Mouse (Mus musculus): ENCODE measurements around the gene Veph1.
"Not testable (repeated sequence)": the region's sequence is repeated elsewhere in the genome, so short reads cannot be mapped to it uniquely, and the experiment has no call there.

The Veph1 gene

DNA sequence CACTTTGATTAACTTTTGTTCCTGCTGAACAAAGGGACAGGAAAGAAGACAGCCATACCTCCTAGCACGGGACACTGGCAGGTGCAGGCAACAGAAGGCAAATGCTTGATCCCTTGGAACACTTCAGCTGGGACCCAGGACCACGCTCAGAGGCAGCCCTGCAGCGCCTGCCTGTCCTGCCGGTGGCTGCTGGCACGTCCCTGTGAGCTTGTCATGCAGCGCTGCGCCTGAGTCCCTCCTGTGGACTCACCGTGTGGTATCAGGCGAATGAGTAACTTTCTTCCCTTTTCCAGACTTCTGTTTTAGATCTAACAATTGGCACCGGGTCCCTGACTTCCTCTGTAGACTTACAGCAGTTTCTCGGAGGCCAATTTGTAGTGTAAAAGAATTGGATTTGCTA is at the start of gene Veph1:
Gene Veph1, minus strand, starts transcription at position 293 of the 400 bp plus-strand sequence.
- peak; percentile 74 for DNase-seq

DNA sequence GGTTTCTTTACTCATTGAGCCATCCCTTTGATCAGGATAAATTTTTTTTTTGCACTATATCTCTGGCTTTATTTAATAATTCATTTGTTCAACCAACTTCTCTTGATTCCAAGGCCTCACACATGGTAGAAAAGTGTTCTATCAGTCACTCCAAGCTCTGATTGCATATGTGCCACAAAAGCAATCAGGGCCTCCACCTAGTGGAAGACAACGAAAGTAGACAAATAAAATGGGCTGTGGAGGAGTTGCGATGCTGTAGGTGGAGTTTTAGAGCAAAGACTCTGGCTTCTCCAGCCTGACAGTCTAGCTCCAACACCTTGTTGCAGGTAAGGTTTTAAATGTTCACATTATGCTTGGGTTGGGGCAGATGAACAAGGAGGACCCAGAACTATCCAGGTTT is 44.1 kb upstream of the Veph1 start:
- DNase-seq = no peak

DNA sequence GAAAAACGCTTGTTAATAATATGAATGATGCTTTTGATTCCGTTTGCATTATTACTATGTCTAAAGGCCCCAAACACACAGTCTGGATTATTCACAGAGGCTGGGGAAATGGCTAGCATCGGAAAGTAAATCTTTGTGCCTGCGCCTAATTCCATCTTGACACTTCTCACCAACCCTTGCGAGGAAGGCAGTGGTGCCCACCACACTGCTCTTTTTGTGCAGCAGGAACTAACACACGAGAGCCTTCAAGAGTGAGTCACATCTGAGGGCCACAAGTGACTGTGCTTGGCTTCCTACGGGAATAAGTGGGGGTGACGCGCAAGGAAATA is 35.7 kb upstream of the Veph1 start:
- no peak for DNase-seq

DNA sequence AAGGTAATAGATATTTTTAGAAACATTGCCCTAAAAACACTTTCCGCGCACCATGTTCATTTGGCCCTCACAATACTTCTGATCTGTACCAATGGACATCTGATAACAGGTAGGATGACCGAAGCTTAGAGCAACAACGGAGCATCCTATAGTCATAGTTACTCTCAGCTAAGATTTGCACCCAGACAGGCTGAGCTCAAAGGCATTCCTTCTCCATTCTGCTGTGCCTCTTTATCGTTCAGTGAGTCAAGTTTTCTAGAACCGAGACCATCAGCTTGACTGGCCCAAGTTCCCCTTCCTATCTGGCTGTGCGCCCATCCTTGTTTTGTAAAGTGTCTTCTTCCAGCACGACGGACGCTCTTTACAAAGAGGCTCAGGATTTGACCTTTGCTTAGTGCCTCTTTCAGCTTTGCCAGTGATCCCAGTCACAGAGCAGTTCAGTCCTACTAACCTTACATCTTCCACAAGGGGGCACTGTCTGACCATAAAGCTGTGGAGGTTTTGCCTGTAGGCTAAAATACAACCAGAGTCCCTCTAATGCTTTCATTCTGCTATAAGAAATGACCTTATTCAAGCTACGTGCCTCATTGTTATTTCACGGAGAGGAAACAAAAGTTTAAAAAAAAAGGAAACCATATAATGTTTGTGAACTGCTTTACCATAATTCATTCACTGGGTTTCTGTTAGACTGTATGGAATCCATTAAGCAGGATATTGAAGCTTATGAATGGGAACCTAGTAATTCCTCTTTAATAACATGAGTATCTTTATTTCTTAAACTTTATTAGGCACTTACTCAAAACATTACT is 35.2 kb upstream of the Veph1 start:
- DNase-seq = peak; percentile 73

DNA sequence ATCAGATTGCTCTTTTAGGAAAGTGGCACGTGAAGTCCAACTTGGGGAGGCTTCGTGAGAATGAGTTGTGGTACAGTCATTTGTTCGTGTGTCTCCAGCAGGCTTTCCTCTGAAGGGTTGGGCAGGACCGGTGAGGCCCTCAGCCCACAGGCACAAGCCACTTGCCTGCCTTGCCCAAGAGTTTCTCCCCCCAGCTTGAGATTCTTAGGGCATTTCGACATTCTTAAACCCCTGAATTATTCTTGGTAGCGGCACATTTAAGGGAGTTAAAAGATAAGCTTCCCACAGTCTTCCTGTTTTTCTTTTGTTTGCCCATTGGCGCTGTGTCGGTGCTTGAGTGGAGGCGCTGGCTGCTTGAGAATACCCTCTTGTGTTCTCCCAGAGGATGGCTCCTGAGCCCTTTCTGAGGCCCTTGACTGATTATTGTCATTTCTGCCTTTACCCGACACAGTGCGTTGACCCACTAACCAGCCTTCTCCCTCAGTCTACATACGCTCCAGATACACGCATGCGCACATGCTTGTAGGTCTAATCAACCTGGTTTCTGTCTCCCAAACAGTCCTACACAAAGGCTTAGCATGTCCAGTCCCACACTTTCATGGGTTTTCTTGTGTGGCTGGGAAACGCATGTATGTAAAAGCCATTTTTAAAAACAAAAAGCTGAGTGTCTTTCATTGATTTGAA is 34.4 kb upstream of the Veph1 start:
- no peak for DNase-seq

DNA sequence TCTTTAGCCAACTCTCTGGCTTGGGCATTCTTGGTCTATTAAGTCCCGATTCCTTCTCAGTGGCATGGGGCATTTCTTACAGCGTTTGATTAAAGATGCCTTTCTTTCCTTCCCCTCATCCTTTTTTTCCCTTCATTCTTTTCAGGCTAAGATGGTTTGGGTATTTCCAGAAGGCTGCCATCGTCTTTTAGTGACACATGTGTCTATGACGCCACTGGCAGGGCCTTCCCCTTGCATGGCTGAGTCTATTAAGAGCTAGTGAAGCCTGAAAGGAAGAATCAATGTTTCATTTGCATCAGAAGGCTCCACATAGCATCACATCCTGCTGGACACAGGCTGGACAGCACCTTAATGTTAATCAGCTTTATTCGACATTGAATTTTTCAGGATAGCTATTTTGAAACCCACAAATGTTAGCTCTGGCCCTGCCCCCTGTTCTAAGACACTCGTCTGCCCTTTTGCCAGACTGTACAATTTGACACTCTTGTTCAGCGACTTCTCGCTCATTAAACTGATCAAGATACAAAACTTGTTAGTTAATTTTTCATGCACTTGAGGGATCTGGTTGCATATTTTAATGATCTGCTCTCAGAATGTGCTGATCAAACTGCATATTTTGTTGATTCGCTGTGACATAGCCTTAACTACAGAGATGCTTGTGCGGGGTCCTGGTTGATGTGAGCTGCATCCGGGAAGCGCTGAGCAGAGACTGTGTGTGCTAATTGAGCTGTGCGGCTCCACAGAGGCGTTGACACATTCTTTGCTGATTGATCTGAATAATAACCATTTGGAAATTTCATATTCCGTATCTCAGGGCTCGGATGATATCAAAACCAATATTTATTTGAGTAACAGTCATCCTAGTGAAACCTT is 29.6 kb upstream of the Veph1 start:
- no peak for DNase-seq

DNA sequence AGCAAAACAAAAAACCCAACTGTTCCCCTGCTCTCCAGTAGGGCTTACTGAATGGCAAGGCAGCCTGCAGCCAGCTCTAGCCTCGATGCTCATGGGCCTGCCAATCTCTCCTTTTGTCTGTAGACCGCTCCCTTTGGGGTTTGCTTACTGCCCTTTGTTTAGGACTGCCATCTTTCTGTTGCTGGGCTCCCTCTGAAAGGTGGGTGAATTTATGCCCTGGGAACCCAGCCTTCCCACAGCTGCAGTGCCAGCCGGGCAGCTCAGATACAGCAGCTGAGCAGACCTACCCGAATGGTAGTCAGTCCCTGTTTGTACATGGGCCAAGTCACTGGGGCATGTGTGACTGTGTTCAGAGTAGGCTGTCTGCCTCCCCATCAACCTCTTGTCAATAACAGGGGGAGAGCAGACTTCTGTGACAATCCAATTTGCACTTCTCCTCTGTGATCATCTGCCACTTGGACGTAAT is 28.9 kb upstream of the Veph1 start:
- DNase-seq = no peak

DNA sequence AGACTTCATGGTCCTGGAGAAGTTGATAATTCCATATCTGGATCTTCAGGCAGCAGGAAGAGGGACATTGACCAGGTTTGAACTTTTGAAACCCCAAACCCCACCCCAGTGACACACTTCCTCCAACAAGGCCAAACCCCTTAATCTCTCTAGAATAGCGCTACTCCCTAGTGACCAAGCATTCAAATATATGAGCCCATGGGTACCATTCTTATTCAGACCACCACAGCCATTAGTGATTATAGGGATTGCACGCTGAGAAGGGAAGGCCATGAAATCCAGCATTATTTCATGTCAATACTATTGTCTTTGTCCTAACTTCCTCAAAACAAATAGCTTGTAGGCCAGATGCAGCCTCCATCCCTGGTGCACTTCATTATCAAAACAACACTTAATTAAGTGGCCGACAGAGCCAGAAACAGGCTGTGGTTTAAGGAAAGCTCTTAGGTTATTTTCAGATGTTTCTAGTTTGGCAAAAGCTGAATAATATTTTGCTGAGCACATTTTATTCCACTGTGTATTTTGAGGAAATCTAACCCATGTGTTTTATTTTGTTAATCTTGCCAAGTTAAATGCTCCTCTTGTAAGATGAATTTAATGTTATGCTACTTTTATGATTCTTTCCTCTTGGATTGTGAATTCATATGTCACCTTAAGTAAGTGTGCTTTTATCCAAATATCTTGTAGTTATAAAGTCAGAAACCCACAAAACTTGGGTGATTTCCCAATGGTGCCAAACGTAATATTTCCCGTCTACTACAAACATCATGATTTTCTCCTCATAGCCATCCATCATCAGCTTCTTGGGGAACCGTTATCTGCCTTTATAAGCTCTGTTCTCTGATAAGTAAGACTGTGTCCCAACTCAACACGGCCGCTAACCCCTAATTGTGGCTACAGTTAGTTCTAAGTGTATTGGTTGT is 18.4 kb upstream of the Veph1 start:
- no peak for DNase-seq

DNA sequence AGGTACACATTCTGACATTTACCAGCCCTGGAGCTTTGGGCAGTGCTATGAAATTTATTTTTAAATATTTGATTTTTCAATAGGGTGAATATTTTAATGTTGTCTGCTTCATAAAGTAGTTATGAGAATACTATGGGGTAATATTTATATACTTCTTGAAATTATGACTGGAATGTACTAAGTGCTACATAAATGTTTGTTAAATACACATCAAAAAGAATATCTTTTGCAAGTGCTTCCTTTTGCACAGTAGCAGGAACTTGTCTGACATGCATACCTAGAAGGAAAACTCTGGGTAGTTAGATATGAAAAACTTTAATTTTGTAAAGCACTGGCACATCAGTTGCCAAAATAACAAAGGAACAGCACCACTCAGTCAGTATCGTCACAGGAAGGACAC is 13.9 kb upstream of the Veph1 start:
- DNase-seq = no peak

DNA sequence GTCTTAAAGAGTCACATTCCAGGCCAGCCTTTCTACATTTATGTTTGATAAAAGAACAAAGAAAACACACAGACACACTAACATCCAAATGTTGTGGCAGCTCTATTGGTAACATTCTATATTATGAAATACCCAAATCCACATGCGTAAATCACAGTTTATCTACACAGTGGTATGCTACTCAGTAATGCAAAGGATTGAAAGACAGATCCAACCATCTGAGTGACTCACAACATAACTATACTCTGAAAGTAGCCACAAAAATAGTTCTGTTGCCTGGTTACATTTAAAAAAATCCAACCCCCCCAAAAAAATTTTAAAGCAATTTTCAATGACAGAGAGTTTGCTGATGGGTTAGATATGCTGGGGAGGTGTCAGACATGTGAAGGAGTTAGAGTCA is 12.9 kb upstream of the Veph1 start:
- DNase-seq = no peak

DNA sequence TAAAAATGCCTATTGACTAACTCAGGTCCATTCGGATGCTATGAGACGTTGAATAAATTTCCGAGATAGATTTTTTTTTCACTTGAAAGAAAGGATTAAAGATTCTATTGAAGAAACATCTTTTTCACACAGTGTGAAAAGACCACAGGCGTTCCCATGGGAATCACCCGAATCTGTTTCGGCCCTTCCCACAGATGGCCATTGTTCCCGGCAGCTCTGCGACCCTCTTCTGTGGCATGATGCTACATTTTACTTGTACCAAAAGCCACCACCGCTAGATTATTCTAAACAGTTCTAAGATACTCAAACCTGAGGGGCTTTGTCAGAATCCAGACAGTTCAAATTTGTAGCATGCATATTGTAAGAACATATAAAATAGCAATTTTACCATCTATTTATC is 1.4 kb downstream of the Veph1 start:
- DNase-seq = no peak

DNA sequence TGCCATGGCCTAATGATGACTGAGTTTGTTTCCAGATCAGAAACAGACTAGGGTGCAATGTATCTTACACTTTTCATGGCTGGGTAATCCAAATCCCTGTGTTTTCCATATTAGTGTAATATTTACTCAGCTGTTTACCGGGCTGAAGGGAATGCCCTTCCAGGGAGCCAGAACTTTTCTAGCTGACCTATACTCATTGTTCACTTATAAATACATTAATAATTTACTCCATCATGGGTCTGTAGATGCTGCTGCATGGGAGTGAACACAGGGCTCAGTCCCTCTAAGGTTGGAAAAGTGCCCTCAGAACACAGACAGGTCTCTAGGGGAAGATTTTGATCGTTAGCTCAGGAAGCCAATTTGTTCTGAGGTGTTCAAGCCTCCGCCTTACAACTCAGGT is 1.9 kb downstream of the Veph1 start:
- DNase-seq = peak; percentile 33

DNA sequence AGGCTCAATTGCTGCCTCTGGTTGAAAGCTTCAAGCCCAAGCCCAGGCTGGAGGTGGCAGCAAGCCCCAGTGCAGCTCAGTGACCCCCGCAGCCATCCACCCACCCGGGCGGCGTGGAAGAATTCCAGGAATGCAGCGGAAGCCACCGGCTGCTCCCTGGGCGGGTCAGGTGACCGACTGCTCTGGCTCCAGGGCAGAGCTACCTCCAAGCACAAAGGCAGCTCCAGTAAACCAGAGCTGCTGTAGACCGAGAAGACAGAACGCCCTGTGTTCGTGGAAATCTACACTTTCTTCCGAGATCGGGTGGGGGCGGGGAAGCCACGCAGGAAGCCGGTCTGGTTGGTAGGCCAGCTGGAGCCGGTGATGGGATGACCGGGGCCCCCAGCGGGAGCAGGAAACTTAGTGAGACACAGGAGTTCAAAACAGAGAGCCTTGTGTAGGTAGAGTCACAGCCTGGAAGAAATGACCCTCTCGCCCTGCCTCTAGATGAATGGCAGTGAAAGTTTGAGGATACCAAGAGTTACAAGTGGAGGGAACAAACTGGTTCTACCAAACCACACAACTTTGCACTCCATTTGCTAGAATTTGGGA is 4.2 kb downstream of the Veph1 start:
- DNase-seq = peak; percentile 92

DNA sequence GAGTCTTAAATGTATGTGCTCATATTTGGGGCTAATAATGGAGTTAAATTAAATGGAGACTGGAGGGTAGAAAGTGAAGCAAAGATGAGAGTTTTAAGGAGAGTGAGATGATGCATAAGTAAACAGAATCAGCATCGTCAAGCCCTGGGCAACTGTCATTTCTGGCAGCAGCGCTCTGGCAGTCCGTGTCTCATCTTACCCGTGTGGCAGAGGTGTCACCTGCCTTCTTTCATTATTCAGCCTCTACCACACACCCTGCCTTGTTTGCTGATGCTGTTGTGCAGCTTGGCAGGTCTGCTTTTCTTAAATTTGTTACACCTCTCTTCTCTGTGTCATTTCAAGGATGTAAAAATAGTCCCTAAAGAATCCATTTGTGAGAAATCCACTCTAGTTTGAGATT is 33.4 kb downstream of the Veph1 start:
- no peak for DNase-seq

DNA sequence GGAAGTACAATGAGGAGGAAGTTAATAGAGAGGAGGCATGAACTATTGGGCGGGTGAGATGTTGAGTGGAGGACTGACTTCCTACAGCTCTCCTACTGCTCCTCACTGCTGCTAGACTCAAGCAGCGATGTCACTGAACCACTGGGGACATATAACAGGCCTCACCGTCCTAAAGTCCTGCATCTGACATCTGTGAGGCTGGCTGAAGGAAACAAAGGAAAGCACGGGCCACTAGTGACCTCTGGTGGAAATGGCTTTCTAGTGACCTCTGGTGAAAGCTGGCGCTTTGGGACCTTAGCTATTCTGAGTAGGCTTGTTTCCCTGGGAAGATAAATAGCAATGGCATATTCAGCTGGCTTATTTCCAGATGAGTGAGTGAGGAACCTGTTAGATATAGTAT is 34.3 kb downstream of the Veph1 start:
- peak; percentile 41 for DNase-seq

DNA sequence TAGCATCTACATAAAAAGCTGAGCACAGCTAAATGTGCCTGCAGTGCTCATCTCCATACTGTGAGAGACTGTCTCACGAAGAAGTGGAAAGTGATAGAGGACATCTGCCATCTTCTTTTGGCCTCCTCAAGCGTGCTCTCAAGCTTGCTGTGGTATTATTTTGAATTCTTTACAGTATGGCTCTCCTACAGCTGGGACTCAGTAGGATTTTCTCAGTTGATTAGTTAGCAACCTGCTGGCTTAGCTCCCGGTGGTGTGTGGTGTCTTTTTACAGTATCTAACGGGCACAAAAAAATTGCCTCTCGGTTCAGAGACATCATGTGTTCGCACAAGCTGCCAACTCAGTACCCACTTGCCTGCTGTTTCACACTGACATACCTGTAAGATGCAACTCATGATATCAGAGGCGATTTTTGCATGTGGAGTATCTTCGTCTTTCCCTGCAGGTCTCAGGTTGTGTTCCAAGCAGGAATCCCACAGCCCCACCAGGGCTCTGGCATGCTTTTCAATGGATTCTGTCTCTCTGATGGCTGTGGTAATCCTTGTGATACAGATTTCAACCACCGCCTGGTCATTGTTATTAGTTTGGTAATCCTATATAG is 42.0 kb downstream of the Veph1 start:
- DNase-seq = no peak

DNA sequence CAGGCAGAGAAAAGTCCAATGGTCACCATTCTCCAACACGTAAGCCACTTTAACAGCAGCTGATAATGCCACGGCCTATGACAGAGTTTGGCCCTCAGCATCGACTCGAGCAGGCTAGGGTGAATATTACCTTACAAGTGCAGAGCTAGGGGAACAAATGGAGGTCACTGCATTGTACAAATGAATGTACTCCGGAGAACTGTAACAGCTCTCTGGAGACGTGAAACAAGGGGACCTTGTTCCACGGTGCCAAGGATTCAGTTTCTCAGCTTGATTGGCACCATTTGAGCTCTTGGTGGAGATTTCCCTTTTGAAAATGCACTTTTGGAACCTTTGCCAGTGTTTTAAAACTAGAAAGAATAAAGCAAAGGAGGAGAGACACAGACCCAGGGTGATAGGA is 44.8 kb downstream of the Veph1 start:
- no peak for DNase-seq

DNA sequence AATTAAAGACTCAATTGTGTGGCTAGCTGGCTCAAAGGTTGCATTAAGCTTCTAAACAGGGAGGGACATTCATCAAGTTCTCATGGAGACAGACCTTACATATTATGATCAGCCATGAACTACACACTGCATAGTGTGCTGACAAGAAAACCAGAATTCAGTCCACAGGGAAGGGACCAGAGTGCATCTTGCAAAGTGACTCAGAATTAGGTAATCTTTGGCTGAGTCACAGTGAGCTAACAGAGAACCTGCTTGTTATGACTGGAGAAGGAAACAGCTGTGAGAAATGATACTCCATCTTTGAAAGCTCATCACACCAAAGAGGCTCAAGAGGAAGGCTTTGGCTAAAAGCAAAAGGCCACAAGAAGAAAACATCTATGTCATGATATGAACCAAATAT is 56.2 kb downstream of the Veph1 start:
- no peak for DNase-seq

DNA sequence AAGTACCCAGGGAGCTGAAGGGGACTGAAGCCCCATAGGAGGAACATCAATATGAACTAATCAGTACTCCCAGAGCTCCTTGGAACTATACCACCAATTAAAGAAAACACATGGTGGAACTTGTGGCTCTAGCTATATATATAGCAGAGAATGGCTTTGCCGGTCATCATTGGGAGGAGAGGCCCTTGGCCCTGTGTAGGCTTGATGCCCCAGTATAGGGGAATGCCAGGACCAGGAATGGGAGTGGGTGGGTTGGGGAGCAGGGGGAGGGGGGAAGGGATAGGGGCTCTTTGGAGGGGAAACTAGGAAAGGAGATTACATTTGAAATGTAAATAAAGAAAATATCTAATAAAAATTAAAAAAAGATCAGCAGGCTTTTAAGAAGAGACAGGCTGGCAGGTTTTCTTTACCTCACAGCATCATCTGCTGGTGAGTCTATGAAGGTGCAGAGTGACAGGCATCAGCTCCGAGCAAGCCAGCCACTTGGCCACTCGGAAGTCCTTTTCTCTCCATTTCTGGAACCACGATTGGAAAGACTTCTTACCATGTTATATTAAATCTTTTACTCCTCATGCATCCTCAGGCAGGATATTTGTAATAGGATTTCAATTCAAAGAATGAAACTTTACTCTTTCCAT is 60.3 kb downstream of the Veph1 start:
- DNase-seq = not testable (repeated sequence)

DNA sequence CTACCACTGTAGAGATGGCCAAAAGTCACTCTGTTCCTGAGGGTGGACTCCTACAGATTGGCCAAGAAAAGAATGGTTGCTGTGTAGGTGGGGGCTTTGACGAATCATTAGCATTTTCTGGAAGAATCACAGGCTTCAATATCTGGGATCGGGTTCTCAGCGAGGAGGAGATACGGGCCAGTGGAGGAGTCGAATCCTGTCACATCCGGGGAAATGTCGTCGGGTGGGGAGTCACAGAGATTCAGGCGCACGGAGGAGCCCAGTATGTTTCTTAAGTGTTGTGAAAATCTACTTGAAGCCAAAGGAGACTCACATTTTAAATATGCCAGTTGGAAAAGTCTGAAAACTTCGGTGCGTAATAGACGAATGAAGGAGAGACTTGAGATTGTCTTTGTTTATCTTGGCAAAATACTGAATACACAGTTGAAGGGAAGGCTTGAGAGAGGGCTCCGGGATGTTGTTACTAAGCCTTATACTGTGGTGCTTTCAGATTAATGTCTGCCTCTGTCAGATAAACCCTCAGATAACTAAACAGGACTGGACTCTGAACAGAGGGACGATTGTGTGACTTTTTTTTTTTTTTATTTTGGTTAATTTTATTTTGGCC is 71.6 kb downstream of the Veph1 start:
- DNase-seq = no peak

DNA sequence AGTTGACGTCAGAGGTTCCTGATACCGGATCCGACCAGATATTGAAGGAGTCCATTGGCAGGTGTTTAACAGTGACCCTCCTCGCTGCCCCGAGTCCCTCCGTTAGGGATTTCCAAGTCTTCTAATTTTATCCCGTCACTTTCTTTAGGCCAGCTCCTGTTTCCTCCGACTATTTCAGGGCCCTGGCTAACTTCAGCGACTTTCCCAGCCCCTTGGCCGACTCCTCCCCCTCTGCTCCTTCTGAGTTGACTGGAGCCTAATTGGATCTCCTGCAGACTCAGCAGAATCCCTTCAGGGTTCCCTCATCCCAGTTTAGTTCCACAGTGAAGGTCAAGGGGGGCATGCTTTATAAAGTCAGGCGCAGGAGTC is 75.4 kb downstream of the Veph1 start:
- peak; percentile 68 for DNase-seq

All from kidney, postnatal 10 days (tissue).